ENCODE assay signal across 18 mouse cellular contexts in the genomic region with DNA sequence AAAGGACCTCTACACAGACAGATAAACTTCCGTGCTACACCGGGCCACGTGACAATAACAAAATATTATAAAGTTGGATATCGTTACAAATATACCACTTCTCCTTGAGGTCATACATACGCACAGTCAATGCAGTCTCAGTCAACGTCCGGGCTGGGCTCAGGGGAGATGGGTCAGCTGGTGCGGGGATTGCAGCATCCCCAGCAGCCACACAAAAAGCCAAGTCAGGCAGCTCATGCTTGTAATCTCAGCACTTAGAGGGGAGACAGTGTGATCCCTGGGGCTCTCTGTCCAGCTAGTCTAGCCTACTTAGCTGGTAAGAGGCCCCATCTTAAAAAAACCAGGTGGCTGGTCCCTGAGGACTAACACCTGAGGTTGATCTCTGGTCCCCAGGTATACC. TPM values are rescaled to one million over a fixed set of nuclear protein-coding genes. Genes with fewer than 3 reads are reported as not detected.
"Had no signal": no experiment of that assay in that cellular context is flagged by ENCODE, and none has a peak within 500 bp of the region (broad histone marks: within the 10 kb centered on the region; RNA-seq: fewer than 3 reads in every experiment).

No protein-coding gene starts in this region.

- H3K36me3 ChIP-seq: neural tube, embryonic 13.5 days; neural tube, embryonic 15.5 days; stomach, embryonic 15.5 days had no signal

- H3K9me3 ChIP-seq: neural tube, embryonic 13.5 days; neural tube, embryonic 15.5 days; stomach, embryonic 15.5 days had no signal

- H3K4me2 ChIP-seq: neural tube, embryonic 13.5 days; neural tube, embryonic 15.5 days; stomach, embryonic 15.5 days had no signal

- DNase-seq: retina, postnatal 1 day; right cerebral cortex, adult 18-20 months; right cerebral cortex, postnatal 14 days; right cerebral cortex, postnatal 25 days; right cerebral cortex, postnatal 4 days; spleen, adult 18-20 months; thymus, adult 18-20 months; thymus, adult 2 months; thymus, postnatal 14 days; thymus, postnatal 25 days; thymus, postnatal 36 days; thymus, postnatal 4 days had no signal

- H3K27ac ChIP-seq: neural tube, embryonic 13.5 days; neural tube, embryonic 15.5 days; stomach, embryonic 15.5 days; stomach, postnatal 0 days had no signal

- H3K4me3 ChIP-seq: neural tube, embryonic 13.5 days; neural tube, embryonic 15.5 days; stomach, embryonic 15.5 days had no signal

- H3K4me1 ChIP-seq: neural tube, embryonic 13.5 days; neural tube, embryonic 15.5 days; stomach, embryonic 15.5 days had no signal

- H3K9ac ChIP-seq: neural tube, embryonic 13.5 days; neural tube, embryonic 15.5 days; stomach, embryonic 15.5 days had no signal

- H3K27me3 ChIP-seq: neural tube, embryonic 13.5 days; stomach, embryonic 15.5 days had no signal

RNA-seq across cellular contexts. Expression of a gene that starts 46.3 kb away (rescaled TPM):
- total RNA-seq: neutrophil, adult 5-6 weeks had no signal
- polyA plus RNA-seq: stomach, embryonic 14.5 days had no signal

RNA-seq across cellular contexts. Expression of a gene that starts 50.6 kb away (rescaled TPM):
- total RNA-seq: neutrophil, adult 5-6 weeks had no signal
